Mouse (Mus musculus): ENCODE measurements around the gene Zfp978.
"Not testable (repeated sequence)": the region's sequence is repeated elsewhere in the genome, so short reads cannot be mapped to it uniquely, and the experiment has no call there.

- not testable (repeated sequence) for TF ChIP-seq MAFK (IDR thresholded peaks at IDR 0.05; ENCODE audit: borderline replicate concordance, low read depth, low read length); TCF12 (IDR thresholded peaks at IDR 0.05; ENCODE audit: low read depth, low read length); MAX (IDR thresholded peaks at IDR 0.05; ENCODE audit: low read length); ELF1 (IDR thresholded peaks at IDR 0.05; ENCODE audit: low read depth, low read length); CTCF (IDR thresholded peaks at IDR 0.05 in 2 of 3, conservative IDR thresholded peaks at IDR 0.05 in 1 of 3; ENCODE audit: control insufficient read depth in 1 of 3, insufficient read depth in 1 of 3, low read depth in 2 of 3, low read length in 3 of 3, poor library complexity in 1 of 3, severe bottlenecking in 1 of 3); HCFC1 (IDR thresholded peaks at IDR 0.05; ENCODE audit: low read depth, low read length); MAZ (IDR thresholded peaks at IDR 0.05; ENCODE audit: low read depth, low read length)
Measured at GRCm38 (mm10) chr4:147337520-147337919, 23.6 kb upstream of the Zfp978 start.
